Mouse (Mus musculus): ENCODE results near the gene Ube2n.

Gene Ube2n

GRCm38 (mm10) chr10:95560394-95560983 lies 45.5 kb downstream of the Ube2n start:
- no peak for DNase-seq (ENCODE audit: low spot score)

DNA sequence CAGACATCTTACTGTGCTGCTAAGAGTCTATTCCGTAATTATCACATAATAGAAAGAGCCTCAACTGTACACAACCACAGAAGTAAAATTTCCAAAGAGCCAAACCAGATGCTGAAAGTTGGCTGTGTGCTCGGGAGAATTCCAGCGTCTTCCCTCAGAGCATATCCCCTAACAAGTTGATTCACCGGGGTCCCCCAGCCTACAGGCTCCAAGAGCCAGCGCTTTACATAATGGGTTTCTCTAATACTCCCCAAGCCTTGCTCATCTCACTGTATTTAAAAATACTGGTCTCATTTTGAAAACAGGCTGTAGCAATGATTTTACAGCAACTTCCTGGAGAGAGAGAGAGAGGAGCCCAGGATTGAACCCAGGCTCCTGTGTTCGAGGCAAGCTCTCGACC lies 46.7 kb downstream of the Ube2n start:
- DNase-seq (ENCODE audit: low spot score): no peak

- DNase-seq (ENCODE audit: low spot score): no peak
Measured at GRCm38 (mm10) chr10:95562395-95562794, 47.5 kb downstream of the Ube2n start.

DNA sequence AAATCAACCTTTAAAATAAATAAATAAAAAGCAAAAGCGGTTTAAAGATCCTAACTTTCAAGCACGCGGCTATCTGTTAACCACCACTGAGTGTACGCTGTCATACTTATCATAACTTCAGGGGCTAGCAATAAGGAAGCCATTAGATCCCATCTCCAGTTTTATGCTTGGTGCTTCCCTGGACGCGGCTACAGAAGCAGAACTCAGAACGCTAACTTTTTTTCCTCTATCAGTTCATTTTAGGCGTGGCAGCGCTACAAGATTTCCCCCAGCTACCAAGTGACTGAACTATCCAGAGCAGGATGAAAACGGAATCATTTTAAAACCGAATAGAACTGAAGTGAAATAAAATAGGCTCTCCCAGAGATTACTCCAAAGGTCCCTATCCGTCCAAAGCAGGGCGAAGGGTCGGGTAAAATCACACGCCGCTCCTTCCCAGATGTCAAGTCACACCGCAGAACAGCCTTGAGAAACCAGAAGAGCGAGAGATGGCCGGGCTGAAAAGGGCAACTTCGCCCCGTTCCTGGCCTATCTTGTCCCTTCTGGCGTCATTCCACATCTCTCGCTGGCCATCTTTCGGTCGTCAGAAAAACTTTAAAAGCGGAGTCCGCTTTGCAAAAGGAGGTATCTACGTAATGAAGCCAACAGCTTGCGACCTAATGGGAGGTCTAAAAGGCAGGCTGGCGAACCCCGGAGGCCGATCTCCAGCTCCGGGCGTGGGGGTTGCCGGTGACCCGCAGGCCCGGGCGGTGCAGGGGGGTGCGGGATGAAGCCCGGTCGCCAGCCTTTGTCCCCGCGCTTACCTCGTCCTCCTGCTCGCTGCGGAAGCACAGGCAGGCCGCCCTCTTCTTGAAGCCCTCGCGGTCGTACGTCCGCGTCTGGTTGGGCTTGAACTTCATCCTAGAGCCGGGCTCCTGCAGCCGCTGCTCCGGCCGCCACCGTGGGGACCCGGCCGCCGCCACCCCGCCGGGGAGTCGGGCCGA lies 48.2 kb downstream of the Ube2n start:
- peak; percentile 49 for DNase-seq (ENCODE audit: low spot score)

- DNase-seq (ENCODE audit: low spot score): peak; percentile 96
Measured at GRCm38 (mm10) chr10:95563851-95564845, 49.2 kb downstream of the Ube2n start, which contains the start of gene Nudt4. Gene Nudt4, minus strand, starts transcription at chr10:95564146.

- DNase-seq (ENCODE audit: low spot score): no peak
Measured at GRCm38 (mm10) chr10:95565156-95565854, 50.4 kb downstream of the Ube2n start.

GRCm38 (mm10) chr10:95566786-95567185 lies 51.8 kb downstream of the Ube2n start:
- no peak for DNase-seq (ENCODE audit: low spot score)

- no peak for DNase-seq (ENCODE audit: low spot score)
Measured at GRCm38 (mm10) chr10:95567550-95567949, 52.6 kb downstream of the Ube2n start.

GRCm38 (mm10) chr10:95568016-95568415 lies 53.1 kb downstream of the Ube2n start:
- DNase-seq (ENCODE audit: low spot score): no peak

GRCm38 (mm10) chr10:95569441-95569840 lies 54.5 kb downstream of the Ube2n start:
- DNase-seq (ENCODE audit: low spot score): no peak

- no peak for DNase-seq (ENCODE audit: low spot score)
Measured at GRCm38 (mm10) chr10:95574994-95575393, 60.0 kb downstream of the Ube2n start.

DNA sequence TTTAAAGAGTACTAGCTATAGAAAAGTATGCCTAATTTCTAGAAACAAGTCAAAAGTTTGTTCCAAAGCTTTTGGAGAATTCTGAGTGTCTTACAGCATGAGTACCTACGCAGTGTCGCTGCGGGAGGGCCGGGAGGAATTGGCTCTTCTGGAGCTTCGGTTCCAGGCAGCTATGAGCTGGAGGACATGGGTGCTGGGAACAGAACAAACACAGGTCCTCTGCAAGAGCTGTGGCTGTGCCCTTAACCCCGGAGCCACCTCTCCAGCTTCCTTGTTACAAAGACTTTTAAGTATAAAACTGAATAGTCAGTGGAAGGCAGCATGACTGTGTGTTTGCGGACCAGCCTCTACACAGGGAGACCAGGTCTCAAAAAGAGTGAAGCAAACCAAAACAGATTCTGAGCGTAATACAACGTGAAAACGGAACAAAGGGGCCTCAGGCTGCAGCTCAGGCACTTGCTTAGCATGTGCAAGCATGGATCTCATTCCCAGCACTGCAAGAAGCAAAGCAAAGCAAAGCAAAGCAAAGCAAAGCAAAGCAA lies 61.0 kb downstream of the Ube2n start:
- DNase-seq (ENCODE audit: low spot score): no peak

- peak; percentile 47 for DNase-seq (ENCODE audit: low spot score)
Measured at GRCm38 (mm10) chr10:95576876-95577566, 62.1 kb downstream of the Ube2n start.

GRCm38 (mm10) chr10:95577567-95577950 lies 62.6 kb downstream of the Ube2n start:
- DNase-seq (ENCODE audit: low spot score): no peak

GRCm38 (mm10) chr10:95585554-95585953 lies 70.6 kb downstream of the Ube2n start:
- DNase-seq (ENCODE audit: low spot score): no peak

- no peak for DNase-seq (ENCODE audit: low spot score)
Measured at GRCm38 (mm10) chr10:95587509-95588220, 72.7 kb downstream of the Ube2n start.

GRCm38 (mm10) chr10:95589196-95589595 lies 74.3 kb downstream of the Ube2n start:
- DNase-seq (ENCODE audit: low spot score): no peak

DNA sequence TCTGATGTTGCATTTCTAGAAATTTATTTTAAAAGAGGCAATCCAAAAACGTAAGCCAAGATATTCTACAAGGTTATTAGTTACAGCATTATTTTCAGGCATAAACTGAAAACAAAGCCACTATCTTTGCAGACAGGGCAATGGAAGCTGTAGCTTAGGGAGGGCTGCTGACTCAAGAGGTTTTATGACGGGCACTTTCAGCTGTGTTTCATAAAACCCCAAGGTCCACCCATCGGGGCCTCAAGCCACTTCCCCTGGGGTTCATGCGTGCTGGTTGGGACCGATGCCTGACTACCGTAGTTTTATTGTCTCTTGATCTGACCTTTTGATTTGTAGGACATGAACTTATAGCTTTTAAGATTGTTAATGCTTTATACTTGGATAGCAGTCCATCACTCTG lies 75.3 kb downstream of the Ube2n start:
- DNase-seq (ENCODE audit: low spot score): no peak

DNA sequence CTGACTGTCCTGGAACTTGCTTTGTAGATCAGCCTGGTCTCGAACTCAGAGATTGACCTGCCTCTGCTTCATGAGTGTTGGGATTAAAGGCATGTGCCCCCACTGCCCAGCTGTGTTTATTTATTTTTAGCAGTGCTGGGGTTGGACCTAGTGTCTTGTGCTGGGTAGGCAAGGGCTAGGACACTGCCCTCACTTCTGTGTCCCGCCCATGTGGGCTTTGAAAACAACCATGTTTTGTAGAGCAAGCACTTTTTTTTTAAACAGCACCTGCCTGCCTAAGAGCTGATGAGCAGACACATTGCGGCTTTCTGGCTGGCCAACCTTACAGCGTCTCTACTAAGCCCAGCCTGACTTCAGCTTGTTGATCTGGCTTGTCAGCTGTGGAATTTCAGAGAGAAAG lies 76.3 kb downstream of the Ube2n start:
- no peak for DNase-seq (ENCODE audit: low spot score)

DNA sequence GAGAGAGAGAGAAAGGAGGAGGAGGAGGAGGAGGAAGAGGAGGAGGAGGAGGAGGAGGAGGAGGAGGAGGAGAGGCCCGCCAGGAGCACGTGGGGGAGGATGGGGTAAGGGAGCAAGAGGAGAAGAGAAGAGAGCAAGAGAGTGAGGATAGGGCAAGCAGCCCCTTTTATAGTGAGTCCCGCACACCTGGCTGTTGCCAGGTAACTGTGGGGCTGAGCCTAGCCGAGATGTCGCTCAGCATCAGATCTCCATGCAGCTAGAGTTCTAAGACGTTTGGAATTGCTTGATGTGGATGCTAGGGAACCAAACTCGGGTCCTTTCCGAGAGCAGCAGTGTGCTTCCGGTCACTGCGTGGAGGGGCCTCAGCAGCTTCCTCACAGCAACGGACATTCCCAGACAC lies 79.5 kb downstream of the Ube2n start:
- DNase-seq (ENCODE audit: low spot score): no peak

All from retina, embryonic 14.5 days (tissue).